Mouse (Mus musculus) small intestine, adult 2 months (tissue): ENCODE results near the gene Ppfibp2.

Experiments used
- CTCF ChIP-seq: fragments of 200-500 bp; IDR thresholded peaks from 2 replicates; pipeline ENCODE4 v1.5.1; 2012; ENCODE audit warnings: low read depth, mild to moderate bottlenecking, control low read depth, inconsistent platforms, low read length, moderate library complexity, mixed read lengths; ENCODE audit not compliant: insufficient replicate concordance, insufficient read length; ENCODE audit errors: extremely low read depth
- POLR2A ChIP-seq: fragments of 200-500 bp; IDR thresholded peaks from 2 replicates; pipeline ENCODE4 v1.6.1; 2012; ENCODE audit warnings: low read depth, mild to moderate bottlenecking, control low read depth, inconsistent platforms, low read length, moderate library complexity

GRCm38 (mm10) chr7:107691493-107691892, 96.5 kb downstream of the Ppfibp2 start:
- no peak for TF ChIP-seq POLR2A
- TF ChIP-seq CTCF: no peak
